In the genomic region with DNA sequence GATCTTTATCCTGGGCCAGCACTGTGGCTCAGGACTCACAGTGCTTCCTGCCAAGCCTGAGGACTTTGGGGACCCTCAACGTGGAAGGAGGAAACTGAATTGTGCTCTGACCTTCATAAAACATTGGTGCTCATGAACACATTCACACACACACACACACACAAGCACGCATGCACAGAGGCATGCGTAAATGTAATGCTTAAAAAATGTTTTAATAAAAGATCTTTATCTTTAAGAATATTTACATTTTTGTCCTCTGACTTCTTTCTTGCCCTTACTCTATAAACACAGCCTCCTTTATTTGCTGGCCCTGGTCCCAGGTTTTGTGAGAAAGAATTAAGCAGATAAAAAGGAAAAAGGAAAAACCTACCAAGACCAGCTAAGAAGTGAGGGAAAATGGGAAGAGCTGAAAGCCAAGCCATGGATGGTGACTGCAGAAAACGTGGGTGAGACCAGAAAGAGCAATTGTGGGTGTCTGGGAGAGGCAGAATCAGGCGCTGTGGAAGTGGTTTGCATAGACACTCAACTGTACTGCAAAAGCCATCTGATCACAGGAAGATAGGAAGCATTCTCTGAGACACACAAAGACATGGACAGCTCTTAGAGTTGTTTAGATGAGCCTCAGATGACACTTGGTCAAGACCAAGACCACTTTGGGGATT, we compare ENCODE assay signal across 16 mouse cellular contexts. TPM values are rescaled to one million over a fixed set of nuclear protein-coding genes. Genes with fewer than 3 reads are reported as not detected.
DNase-seq lines count a peak whose midpoint lies in the region; ATAC-seq lines count a peak whose summit lies in the region.
"Had no signal": no experiment of that assay in that cellular context is flagged by ENCODE, and none has a peak within 500 bp of the region (broad histone marks: within the 10 kb centered on the region; RNA-seq: fewer than 3 reads in every experiment).

No protein-coding gene starts in this region.

- no peaks in the 10 kb centered on the region for H3K27me3 ChIP-seq in embryonic facial prominence, embryonic 14.5 days (replicated peaks; ENCODE audit: control insufficient read depth, insufficient read depth, low read length)
- H3K27me3 ChIP-seq in embryonic facial prominence, embryonic 10.5 days (replicated peaks; ENCODE audit: low read depth, poor library complexity, severe bottlenecking): no peaks in the 10 kb centered on the region
- H3K27me3 ChIP-seq: forebrain, embryonic 13.5 days had no signal

- DNase-seq in embryonic facial prominence, embryonic 14.5 days (ENCODE audit: low spot score): peak; percentile 54
- DNase-seq in embryonic facial prominence, embryonic 10.5 days (ENCODE audit: low spot score): no peak
- DNase-seq in kidney, postnatal 10 days: peak; percentile 10
- DNase-seq in kidney, postnatal 25 days: no peak
- peak; percentile 15 for DNase-seq in urinary bladder, postnatal 25 days (ENCODE audit: low spot score)
- no peak for DNase-seq in urinary bladder, postnatal 10 days (ENCODE audit: low spot score)
- DNase-seq in telencephalon, adult 2 months (ENCODE audit: low read depth, low spot score): peak; percentile 34
- DNase-seq in gastrocnemius, postnatal 10 days: no peak
- DNase-seq: cerebellum, adult 9-11 months; thymus, postnatal 36 days had no signal

- H3K9ac ChIP-seq in embryonic facial prominence, embryonic 14.5 days (ENCODE audit: low read depth, low read length): no peak overlapping the region
- H3K9ac ChIP-seq: forebrain, embryonic 13.5 days had no signal

- WGBS in embryonic facial prominence, embryonic 14.5 days: 62% methylated on average over 5 of the region's 5 CpGs
- 84% methylated on average over 5 of the region's 5 CpGs for WGBS in embryonic facial prominence, embryonic 10.5 days

- H3K9me3 ChIP-seq in embryonic facial prominence, embryonic 14.5 days (ENCODE audit: control insufficient read depth, low read length): no peaks in the 10 kb centered on the region
- H3K9me3 ChIP-seq in embryonic facial prominence, embryonic 10.5 days: no peaks in the 10 kb centered on the region
- H3K9me3 ChIP-seq: forebrain, embryonic 13.5 days; G1E had no signal

- H3K4me2 ChIP-seq in embryonic facial prominence, embryonic 14.5 days (ENCODE audit: low read depth, low read length): no peak overlapping the region
- H3K4me2 ChIP-seq: forebrain, embryonic 13.5 days; midbrain, embryonic 11.5 days had no signal

- H3K4me3 ChIP-seq in embryonic facial prominence, embryonic 14.5 days (ENCODE audit: low read depth, low read length): no peak overlapping the region
- H3K4me3 ChIP-seq in embryonic facial prominence, embryonic 10.5 days: no peak overlapping the region
- H3K4me3 ChIP-seq: forebrain, embryonic 13.5 days had no signal

- H3K27ac ChIP-seq in embryonic facial prominence, embryonic 14.5 days (replicated peaks; ENCODE audit: low read depth, low read length): no peak overlapping the region; the same call in none of the 2 replicates
- no peak overlapping the region for H3K27ac ChIP-seq in embryonic facial prominence, embryonic 10.5 days (replicated peaks)
- H3K27ac ChIP-seq: forebrain, embryonic 13.5 days; macrophage had no signal

- no peaks in the 10 kb centered on the region for H3K36me3 ChIP-seq in embryonic facial prominence, embryonic 14.5 days (ENCODE audit: control insufficient read depth, insufficient read depth, low read length)
- H3K36me3 ChIP-seq in embryonic facial prominence, embryonic 10.5 days (replicated peaks): no peaks in the 10 kb centered on the region
- H3K36me3 ChIP-seq: G1E had no signal

- H3K4me1 ChIP-seq in embryonic facial prominence, embryonic 14.5 days (ENCODE audit: control insufficient read depth, insufficient read depth, low read length): peaks cover 5% of the 10 kb centered on the region; the same call in 1 of the 2 replicates
- 0 out of 2 replicates have a peak, but pooled peaks cover 3% of the 10 kb centered on the region for H3K4me1 ChIP-seq in embryonic facial prominence, embryonic 10.5 days
- H3K4me1 ChIP-seq: forebrain, embryonic 13.5 days had no signal

- no peak for ATAC-seq in embryonic facial prominence, embryonic 14.5 days (ENCODE audit: low read depth)
- ATAC-seq: CD4-positive, CD25-positive, alpha-beta regulatory T cell, adult 4 months; forebrain, embryonic 13.5 days had no signal

RNA-seq across cellular contexts. Expression of a gene that starts 56.7 kb away (rescaled TPM):
- 160 and 181 TPM in 2 replicates for polyA plus RNA-seq in embryonic facial prominence, embryonic 14.5 days (2014; fragmentation: Nextera tagmentation; extraction: Ambion mirVana)
- polyA plus RNA-seq in embryonic facial prominence, embryonic 10.5 days (2016; fragmentation: Nextera tagmentation; extraction: Ambion mirVana): 18.7 and 23.5 TPM in 2 replicates
- total RNA-seq in gastrocnemius, postnatal 10 days (2021): 10 to 100 TPM; 31.3 to 40.4 TPM
- total RNA-seq: hematopoietic stem cell, adult 5-6 weeks had no signal
- polyA plus RNA-seq: G1E, macrophage had no signal

Comparison
In these comparisons a context has a peak if more than half of its experiments do, and no peak if none do; other contexts are left out.
1. DNase-seq: peak in embryonic facial prominence, embryonic 14.5 days (single experiment), kidney, postnatal 10 days (single experiment), urinary bladder, postnatal 25 days (single experiment) and telencephalon, adult 2 months (single experiment); none in embryonic facial prominence, embryonic 10.5 days (single experiment), kidney, postnatal 25 days (0 of 2), urinary bladder, postnatal 10 days (single experiment) and gastrocnemius, postnatal 10 days (single experiment).